Mouse (Mus musculus): ENCODE results near the gene Akt3. TPM values are rescaled to one million over a fixed set of nuclear protein-coding genes. Genes with fewer than 3 reads are reported as not detected.

Gene Akt3
- polyA plus RNA-seq, 1 experiment from 2014 or later: 16.9 TPM

GRCm38 (mm10) chr1:177257178-177258033, 597 bp downstream of the Akt3 start:
- Histone ChIP-seq H3K4me1 (peaks cover 12% of the 10 kb centered on the region), H3K9ac (replicated peaks) (peak overlapping the region; percentile 85), H3K4me2 (peak overlapping the region; percentile 88), H3K27me3 (replicated peaks) (no peaks in the 10 kb centered on the region), H3K9me3 (replicated peaks) (no peaks in the 10 kb centered on the region), H3K27ac (replicated peaks) (peak overlapping the region; percentile 98), H3K4me3 (replicated peaks) (peak overlapping the region; percentile 72), H3K36me3 (no peaks in the 10 kb centered on the region)
- under 1% methylated on average over 75 of the region's 86 CpGs for WGBS
- peak; percentile 74 for ATAC-seq (ENCODE audit: low FRiP score)

- Histone ChIP-seq H3K27ac (replicated peaks) (no peak overlapping the region), H3K27me3 (replicated peaks) (no peaks in the 10 kb centered on the region), H3K36me3 (no peaks in the 10 kb centered on the region), H3K9ac (replicated peaks) (no peak overlapping the region), H3K4me2 (no peak overlapping the region), H3K4me1 (no peaks in the 10 kb centered on the region), H3K9me3 (replicated peaks) (no peaks in the 10 kb centered on the region), H3K4me3 (replicated peaks) (no peak overlapping the region)
- 72% methylated on average over 4 of the region's 4 CpGs for WGBS
- no peak for ATAC-seq (ENCODE audit: low FRiP score)
These were observed 9.4 kb downstream of the Akt3 start for GRCm38 (mm10) chr1:177248638-177249037.

GRCm38 (mm10) chr1:177238368-177238767, 19.6 kb downstream of the Akt3 start:
- H3K9me3 ChIP-seq (replicated peaks): no peaks in the 10 kb centered on the region
- ATAC-seq (ENCODE audit: low FRiP score): no peak
- no peaks in the 10 kb centered on the region for H3K27me3 ChIP-seq (replicated peaks)
- H3K27ac ChIP-seq (replicated peaks): no peak overlapping the region
- H3K4me1 ChIP-seq: no peaks in the 10 kb centered on the region
- no peak overlapping the region for H3K4me2 ChIP-seq
- no peak overlapping the region for H3K9ac ChIP-seq (replicated peaks)
- H3K4me3 ChIP-seq (replicated peaks): no peak overlapping the region
- 87% methylated on average over 2 of the region's 2 CpGs for WGBS
- H3K36me3 ChIP-seq: no peaks in the 10 kb centered on the region

GRCm38 (mm10) chr1:177236695-177237094, 21.3 kb downstream of the Akt3 start:
- ATAC-seq (ENCODE audit: low FRiP score): no peak

GRCm38 (mm10) chr1:177236249-177236648, 21.8 kb downstream of the Akt3 start:
- Histone ChIP-seq H3K9ac (replicated peaks) (no peak overlapping the region), H3K36me3 (no peaks in the 10 kb centered on the region), H3K4me1 (no peaks in the 10 kb centered on the region), H3K4me3 (replicated peaks) (no peak overlapping the region), H3K4me2 (no peak overlapping the region), H3K27me3 (replicated peaks) (no peaks in the 10 kb centered on the region), H3K27ac (replicated peaks) (no peak overlapping the region), H3K9me3 (replicated peaks) (no peaks in the 10 kb centered on the region)
- ATAC-seq (ENCODE audit: low FRiP score): no peak

More at GRCm38 (mm10) chr1:177236695-177237094, 21.3 kb downstream of the Akt3 start:
- Histone ChIP-seq H3K27ac (replicated peaks) (no peak overlapping the region), H3K9me3 (replicated peaks) (no peaks in the 10 kb centered on the region), H3K27me3 (replicated peaks) (no peaks in the 10 kb centered on the region), H3K4me2 (no peak overlapping the region), H3K4me1 (no peaks in the 10 kb centered on the region), H3K36me3 (no peaks in the 10 kb centered on the region), H3K9ac (replicated peaks) (no peak overlapping the region), H3K4me3 (replicated peaks) (no peak overlapping the region)
- WGBS: 74% methylated on average over 2 of the region's 2 CpGs

GRCm38 (mm10) chr1:177234462-177234861, 23.5 kb downstream of the Akt3 start:
- H3K4me1 ChIP-seq: no peaks in the 10 kb centered on the region
- WGBS: 79% methylated on average over 5 of the region's 5 CpGs
- H3K36me3 ChIP-seq: no peaks in the 10 kb centered on the region
- ATAC-seq (ENCODE audit: low FRiP score): no peak
- H3K4me2 ChIP-seq: no peak overlapping the region
- H3K27me3 ChIP-seq (replicated peaks): no peaks in the 10 kb centered on the region
- no peak overlapping the region for H3K27ac ChIP-seq (replicated peaks)
- no peak overlapping the region for H3K9ac ChIP-seq (replicated peaks)
- H3K4me3 ChIP-seq (replicated peaks): no peak overlapping the region
- no peaks in the 10 kb centered on the region for H3K9me3 ChIP-seq (replicated peaks)

- H3K9me3 ChIP-seq (replicated peaks): no peaks in the 10 kb centered on the region
- no peak overlapping the region for H3K9ac ChIP-seq (replicated peaks)
- no peaks in the 10 kb centered on the region for H3K4me1 ChIP-seq
- peaks cover 3% of the 10 kb centered on the region; the same call in 1 of the 2 replicates for H3K36me3 ChIP-seq
- no peak for ATAC-seq (ENCODE audit: low FRiP score)
- no peaks in the 10 kb centered on the region for H3K27me3 ChIP-seq (replicated peaks)
- no peak overlapping the region for H3K4me3 ChIP-seq (replicated peaks)
- no peak overlapping the region for H3K27ac ChIP-seq (replicated peaks)
- H3K4me2 ChIP-seq: no peak overlapping the region
These were observed 26.9 kb downstream of the Akt3 start for GRCm38 (mm10) chr1:177231122-177231521.

GRCm38 (mm10) chr1:177198978-177199377, 59.0 kb downstream of the Akt3 start:
- no peak for ATAC-seq (ENCODE audit: low FRiP score)
- Histone ChIP-seq H3K4me1 (0 out of 2 replicates have a peak, but pooled peaks cover 4% of the 10 kb centered on the region), H3K27me3 (replicated peaks) (no peaks in the 10 kb centered on the region), H3K4me3 (replicated peaks) (no peak overlapping the region), H3K27ac (replicated peaks) (no peak overlapping the region), H3K9me3 (replicated peaks) (no peaks in the 10 kb centered on the region), H3K4me2 (no peak overlapping the region), H3K9ac (replicated peaks) (no peak overlapping the region), H3K36me3 (no peaks in the 10 kb centered on the region)
- 77% methylated on average over 1 of the region's 1 CpGs for WGBS

GRCm38 (mm10) chr1:177195224-177195623, 62.8 kb downstream of the Akt3 start:
- Histone ChIP-seq H3K9ac (replicated peaks) (no peak overlapping the region), H3K27ac (replicated peaks) (no peak overlapping the region), H3K36me3 (no peaks in the 10 kb centered on the region), H3K4me2 (no peak overlapping the region), H3K9me3 (replicated peaks) (no peaks in the 10 kb centered on the region), H3K4me1 (0 out of 2 replicates have a peak, but pooled peaks cover 4% of the 10 kb centered on the region), H3K27me3 (replicated peaks) (no peaks in the 10 kb centered on the region), H3K4me3 (replicated peaks) (no peak overlapping the region)
- no peak for ATAC-seq (ENCODE audit: low FRiP score)

- H3K9ac ChIP-seq (replicated peaks): no peak overlapping the region
- no peak overlapping the region for H3K27ac ChIP-seq (replicated peaks)
- H3K4me3 ChIP-seq (replicated peaks): no peak overlapping the region
- H3K4me1 ChIP-seq: 0 out of 2 replicates have a peak, but pooled peaks cover 4% of the 10 kb centered on the region
- no peaks in the 10 kb centered on the region for H3K27me3 ChIP-seq (replicated peaks)
- no peak overlapping the region for H3K4me2 ChIP-seq
- no peaks in the 10 kb centered on the region for H3K36me3 ChIP-seq
- no peaks in the 10 kb centered on the region for H3K9me3 ChIP-seq (replicated peaks)
- ATAC-seq (ENCODE audit: low FRiP score): no peak
- 67% methylated on average over 1 of the region's 1 CpGs for WGBS
These were observed 63.7 kb downstream of the Akt3 start for GRCm38 (mm10) chr1:177194324-177194723.

- H3K4me2 ChIP-seq: no peak overlapping the region
- no peak overlapping the region for H3K4me3 ChIP-seq (replicated peaks)
- H3K9ac ChIP-seq (replicated peaks): no peak overlapping the region
- WGBS: 52% methylated on average over 3 of the region's 3 CpGs
- H3K9me3 ChIP-seq (replicated peaks): no peaks in the 10 kb centered on the region
- H3K27me3 ChIP-seq (replicated peaks): no peaks in the 10 kb centered on the region
- no peaks in the 10 kb centered on the region for H3K36me3 ChIP-seq
- H3K27ac ChIP-seq (replicated peaks): no peak overlapping the region
- H3K4me1 ChIP-seq: 0 out of 2 replicates have a peak, but pooled peaks cover 4% of the 10 kb centered on the region
- no peak for ATAC-seq (ENCODE audit: low FRiP score)
These were observed 66.4 kb downstream of the Akt3 start for GRCm38 (mm10) chr1:177191623-177192022.

GRCm38 (mm10) chr1:177190358-177190757, 67.6 kb downstream of the Akt3 start:
- Histone ChIP-seq H3K4me1 (0 out of 2 replicates have a peak, but pooled peaks cover 4% of the 10 kb centered on the region), H3K9ac (replicated peaks) (no peak overlapping the region), H3K4me2 (no peak overlapping the region), H3K27me3 (replicated peaks) (no peaks in the 10 kb centered on the region), H3K27ac (replicated peaks) (no peak overlapping the region), H3K9me3 (replicated peaks) (no peaks in the 10 kb centered on the region), H3K36me3 (no peaks in the 10 kb centered on the region), H3K4me3 (replicated peaks) (no peak overlapping the region)
- 96% methylated on average over 1 of the region's 1 CpGs for WGBS
- no peak for ATAC-seq (ENCODE audit: low FRiP score)
